Mouse (Mus musculus): Measurements from ENCODE around the gene Ythdf1.

Ythdf1 gene

GRCm38 (mm10) chr2:180910928-180911327 is 9.8 kb downstream of the Ythdf1 start:
- DNase-seq (ENCODE audit: low read depth, low spot score), result no peak

DNA sequence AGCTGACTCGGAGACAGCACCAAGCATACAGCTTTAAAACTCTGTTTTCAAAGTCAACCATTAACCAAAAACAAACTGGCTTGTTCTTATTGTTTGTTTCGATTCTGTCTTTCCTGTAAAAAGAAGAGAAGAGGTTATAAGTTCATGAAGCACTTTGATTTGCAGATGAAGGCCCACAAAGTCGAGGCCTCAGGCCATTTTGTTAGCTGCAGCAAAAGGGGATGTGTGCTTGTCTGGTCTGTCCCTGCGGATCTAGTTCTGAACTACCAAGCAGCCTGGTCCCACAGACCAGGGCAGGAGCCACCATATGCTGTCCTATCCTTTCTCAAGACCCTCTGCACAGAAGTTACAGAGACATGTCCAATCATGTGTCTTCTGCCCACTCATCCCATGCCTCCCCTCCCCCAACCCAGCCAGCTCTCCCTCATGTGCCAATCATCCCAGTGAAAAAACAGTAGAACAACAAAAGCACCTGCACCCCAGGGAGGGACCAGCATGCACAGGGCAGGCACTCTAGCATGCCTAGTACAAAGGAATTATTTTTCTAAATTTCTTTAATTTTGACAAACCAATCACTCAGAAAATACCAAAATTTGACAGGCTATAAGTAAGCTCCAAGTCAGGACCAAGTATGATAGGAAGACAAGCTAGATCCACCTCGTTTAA is 15.1 kb downstream of the Ythdf1 start:
- no peak for DNase-seq (ENCODE audit: low read depth, low spot score)

DNA sequence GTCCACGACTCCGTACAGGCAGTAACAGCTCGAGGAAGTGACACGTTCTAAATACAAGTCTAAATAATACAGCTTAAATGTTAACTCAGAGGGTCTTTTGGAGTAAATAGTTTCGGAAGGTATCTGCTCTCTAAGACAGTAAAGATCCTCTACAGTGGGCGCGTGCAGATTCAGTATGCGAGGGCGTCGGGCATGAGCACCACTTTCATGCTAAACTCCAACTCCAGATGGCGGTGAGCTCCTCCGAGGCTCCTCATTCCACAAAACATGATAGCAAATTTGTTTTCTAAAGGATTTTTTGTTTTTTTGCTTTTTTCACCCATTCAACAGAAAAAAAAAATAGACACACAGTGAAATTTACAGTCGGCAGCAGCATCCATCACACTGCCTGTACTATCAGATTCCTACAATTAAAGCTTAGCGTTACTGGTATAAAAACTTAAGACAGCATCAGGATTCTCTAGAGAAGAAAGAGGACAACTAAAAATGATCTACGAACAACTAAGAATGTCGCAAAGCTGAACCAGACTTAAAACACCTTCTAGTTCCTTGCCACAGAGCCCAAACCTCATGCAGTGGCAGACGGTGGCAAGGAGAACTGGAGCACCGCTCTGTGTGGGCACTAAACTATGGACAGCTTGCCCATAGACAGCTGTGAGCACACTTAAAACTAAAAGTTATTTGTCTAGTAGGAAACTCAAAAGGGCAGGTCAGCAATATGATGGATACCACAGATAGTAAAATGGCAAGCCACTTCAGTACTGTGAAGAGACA is 16.1 kb downstream of the Ythdf1 start:
- DNase-seq (ENCODE audit: low read depth, low spot score), result no peak

- peak; percentile 46 for DNase-seq (ENCODE audit: low read depth, low spot score)
Observed at GRCm38 (mm10) chr2:180902086-180902485, 18.7 kb downstream of the Ythdf1 start.

DNA sequence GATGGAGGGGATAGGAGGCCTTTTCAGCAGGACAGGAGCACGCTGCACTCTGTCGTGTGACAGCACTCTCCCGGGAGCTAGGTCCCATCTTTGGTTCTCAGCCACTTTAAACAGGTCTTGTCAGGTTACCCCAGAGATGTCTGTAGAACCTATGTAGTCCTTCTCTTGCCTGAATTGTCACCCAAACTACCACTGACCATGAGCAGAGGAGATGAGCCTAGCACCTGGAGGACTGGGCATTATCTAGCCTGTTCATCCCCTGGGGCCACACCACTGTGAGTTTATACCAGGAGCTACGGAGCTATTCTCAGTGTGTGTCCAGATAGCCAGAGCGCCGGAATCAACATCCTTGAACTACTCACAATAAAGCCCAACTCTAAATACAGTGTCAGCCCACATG is 22.9 kb downstream of the Ythdf1 start:
- DNase-seq (ENCODE audit: low read depth, low spot score), result no peak

DNA sequence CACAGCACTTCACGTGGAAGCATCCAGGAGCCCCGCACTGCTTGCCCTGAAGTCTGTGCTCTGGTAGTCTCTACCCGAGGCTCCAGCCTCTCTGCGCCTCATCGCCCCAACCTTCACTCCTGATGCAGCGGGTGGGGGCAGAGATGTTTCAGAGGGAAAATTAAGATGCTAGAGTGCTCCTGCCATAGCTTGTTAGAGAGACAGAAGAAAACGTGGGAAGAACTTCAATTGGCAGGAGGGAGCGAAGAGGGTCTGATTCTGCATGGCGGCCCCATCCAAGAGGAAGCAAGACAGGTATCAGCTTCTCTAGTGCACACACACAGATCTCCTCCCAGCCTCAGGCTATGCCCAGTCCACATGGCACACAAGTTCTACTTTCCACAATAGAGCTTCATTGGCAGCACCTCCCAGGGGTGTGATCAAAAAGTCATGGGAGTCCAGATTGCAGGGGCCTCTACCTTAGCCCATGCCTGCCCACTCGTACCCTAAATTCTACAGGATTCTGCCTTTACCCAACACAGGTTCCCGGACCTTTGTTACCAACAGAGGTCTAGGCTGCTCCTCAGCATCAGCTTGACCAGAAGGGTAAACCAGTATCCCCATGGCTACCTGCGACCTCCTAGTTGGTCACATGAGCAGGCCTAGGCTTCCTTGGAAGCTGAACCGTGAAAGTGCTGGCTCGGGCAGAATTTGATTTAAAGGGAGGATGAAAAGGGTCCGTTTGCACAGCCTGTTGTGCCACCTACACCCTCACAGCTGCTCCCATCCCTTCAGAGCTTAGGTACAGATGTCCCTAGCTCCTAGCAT is 23.7 kb downstream of the Ythdf1 start:
- no peak for DNase-seq (ENCODE audit: low read depth, low spot score)

GRCm38 (mm10) chr2:180895837-180896525 is 24.8 kb downstream of the Ythdf1 start:
- DNase-seq (ENCODE audit: low read depth, low spot score), result no peak

DNA sequence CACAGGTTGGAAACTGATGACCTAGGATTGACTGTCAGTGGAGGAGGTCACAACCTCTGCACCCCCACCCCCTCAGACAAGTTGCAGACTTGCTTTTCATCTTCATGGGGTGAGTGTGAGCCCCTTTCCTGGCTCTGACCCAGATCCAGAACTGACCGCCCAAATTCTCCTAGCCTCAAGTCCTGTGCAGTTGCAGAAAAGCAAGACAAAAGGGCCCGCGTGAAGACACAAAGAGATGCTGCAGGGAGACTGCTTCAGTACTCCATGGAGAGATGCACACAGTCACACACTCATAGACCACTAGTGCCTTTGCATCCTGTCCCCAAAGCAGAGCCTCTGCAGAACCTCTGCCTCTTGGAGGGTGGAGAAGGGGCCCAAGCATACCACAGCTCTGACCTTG is 25.4 kb downstream of the Ythdf1 start:
- DNase-seq (ENCODE audit: low read depth, low spot score), result no peak

DNA sequence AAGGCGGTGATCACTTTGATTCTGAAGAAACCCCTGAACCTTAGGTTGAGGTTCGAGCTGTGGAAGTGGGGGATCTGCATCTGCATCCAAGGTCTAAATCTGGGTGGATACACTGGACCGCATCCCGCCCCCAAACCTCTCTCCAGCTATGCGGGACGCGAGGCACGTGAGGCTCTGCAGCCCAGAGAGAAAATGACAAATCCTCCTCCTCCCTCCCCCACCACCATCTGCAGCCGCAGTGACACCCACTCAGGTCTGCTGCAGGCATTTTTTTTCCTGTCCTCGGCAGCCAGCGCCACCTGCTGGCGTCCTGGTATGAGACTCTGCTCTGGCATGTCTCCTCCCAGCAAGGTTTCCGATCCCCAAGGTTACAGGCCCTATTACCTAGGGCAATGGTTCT is 26.0 kb downstream of the Ythdf1 start:
- DNase-seq (ENCODE audit: low read depth, low spot score), result peak; percentile 75

DNA sequence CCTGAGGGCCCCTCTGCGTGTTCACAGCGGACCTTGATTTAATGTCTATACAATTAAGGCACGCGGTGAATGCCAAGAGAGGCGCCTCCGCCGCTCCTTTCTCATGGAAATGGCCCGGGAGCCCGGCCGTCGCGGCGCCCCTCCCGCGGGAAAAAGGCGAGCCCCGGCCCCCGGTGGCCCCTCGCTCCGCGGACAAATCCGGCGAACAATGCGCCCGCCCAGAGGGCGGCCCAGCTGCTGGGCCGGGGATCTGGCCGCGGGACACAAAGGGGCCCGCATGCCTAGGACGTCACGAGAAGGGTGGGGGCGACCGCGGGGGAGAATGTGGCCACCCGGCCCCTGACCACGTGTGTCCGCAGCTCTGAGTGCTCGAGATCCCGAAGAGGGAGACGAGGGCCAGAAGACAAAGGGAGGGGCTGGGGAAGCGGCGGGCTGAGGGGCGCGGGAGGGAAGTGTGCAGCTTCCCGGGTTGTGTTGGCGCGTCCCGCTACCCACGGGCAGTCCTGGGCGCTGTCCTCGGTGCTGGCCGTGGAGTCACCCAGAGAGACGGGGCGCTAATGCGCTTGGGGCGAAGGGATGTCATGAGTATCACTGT is 26.6 kb downstream of the Ythdf1 start:
- peak; percentile 21 for DNase-seq (ENCODE audit: low read depth, low spot score)

GRCm38 (mm10) chr2:180893537-180894028 is 27.2 kb downstream of the Ythdf1 start:
- DNase-seq (ENCODE audit: low read depth, low spot score), result no peak

GRCm38 (mm10) chr2:180892841-180893521 is 27.8 kb downstream of the Ythdf1 start:
- peak; percentile 16 for DNase-seq (ENCODE audit: low read depth, low spot score)

GRCm38 (mm10) chr2:180891835-180892323 is 28.9 kb downstream of the Ythdf1 start:
- DNase-seq (ENCODE audit: low read depth, low spot score), result no peak

- no peak for DNase-seq (ENCODE audit: low read depth, low spot score)
Observed at GRCm38 (mm10) chr2:180891075-180891834, 29.5 kb downstream of the Ythdf1 start.

DNA sequence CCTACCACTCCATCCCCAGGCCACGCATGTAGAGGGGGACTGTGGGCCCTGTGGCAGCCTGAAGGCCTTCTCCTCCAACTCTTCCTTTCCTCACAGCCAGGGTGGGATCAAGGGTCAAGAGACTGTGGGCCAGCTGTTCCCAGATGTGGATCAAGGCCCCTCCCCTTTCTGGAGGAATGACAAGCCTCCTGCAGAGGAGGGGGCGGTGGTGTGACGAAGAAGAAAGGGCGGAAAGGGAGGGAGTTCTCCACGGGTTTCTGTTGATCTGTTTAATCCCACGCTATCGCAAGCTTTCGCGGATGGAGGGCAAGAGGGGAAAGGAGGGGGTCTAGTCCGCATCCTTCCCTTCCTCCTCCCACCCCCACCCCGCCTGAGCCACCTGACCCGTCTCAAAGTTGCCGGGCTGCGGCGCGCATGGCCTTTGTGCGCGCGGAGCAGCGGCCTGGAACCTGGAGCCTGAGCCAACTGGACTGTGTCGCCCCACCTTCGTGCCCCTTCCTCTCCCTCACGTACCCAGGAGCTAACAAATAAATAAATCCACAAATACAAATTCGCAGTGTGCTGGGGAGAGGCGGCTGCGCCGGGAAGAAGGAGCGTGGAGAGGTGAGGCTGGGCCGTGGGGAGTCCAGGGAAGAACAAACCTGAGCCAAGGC is 30.2 kb downstream of the Ythdf1 start:
- DNase-seq (ENCODE audit: low read depth, low spot score), result no peak

DNA sequence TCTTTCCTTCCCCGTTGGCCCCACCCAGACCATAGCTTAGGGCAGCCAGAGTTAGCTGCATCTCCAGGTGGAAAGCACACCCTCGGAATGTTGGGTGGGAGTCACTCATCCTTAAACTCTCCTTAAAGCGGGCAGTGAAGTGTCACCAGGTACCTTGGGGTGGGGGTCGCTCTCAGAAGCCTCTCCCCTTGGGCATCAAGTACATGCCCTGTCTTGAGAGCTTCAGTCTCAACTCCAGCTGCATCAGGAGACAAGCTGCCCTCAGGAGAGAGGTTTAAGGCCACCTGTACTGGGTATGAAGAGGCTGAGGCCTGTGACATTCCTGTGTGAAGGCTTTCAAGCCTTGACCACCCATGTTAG is 30.8 kb downstream of the Ythdf1 start:
- no peak for DNase-seq (ENCODE audit: low read depth, low spot score)

DNA sequence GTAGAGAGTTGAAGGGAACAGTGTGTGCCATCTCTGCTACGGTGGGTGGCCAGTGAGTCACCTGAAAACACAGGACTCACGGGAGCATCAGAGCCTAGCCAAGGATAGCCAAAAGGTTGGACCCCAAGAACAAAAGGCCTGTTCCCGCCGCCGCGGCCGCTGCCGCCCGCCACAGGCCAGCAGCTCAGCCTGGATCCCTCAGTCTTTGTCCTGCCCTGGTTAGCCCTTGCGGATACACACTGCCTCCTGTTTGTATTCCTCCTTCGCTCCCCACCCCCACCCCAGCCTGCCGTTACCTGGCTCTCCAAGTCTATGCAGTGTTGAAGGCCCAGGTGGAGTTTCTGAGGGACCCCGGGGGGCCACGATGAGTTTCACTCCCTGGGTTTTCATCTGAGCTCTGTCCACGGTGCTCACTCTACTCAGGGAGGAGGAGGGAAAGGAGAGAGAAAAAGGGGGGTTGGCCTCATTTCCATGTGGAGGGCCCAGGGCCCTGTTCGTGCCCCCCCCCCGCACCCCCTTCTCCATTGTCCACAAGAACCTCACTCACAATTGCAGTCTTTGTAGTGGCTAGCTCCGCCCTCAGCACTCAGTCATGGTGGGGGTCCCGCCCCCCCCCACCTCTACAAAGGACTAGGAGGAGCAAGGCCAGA is 31.4 kb downstream of the Ythdf1 start:
- no peak for DNase-seq (ENCODE audit: low read depth, low spot score)

DNA sequence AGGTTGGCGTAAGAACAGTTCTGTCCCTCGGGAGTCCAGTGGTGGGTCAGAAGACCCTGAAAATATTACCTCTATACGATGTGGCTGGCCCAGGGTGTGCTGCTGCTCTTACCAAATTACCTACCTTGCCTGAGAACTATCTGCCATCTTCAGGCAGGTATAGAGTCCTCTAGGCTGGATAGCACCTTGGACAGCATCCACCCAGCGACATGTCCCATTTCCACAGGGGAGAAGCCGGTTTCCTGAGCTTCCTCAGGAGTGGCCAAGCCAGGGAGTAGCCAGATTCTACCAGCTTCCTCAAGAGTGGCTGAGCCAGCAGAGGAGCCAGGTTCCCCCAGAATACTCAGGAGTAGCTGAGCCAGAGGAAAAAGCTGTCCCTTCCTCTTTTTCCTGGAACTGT is 35.5 kb downstream of the Ythdf1 start:
- no peak for DNase-seq (ENCODE audit: low read depth, low spot score)

DNA sequence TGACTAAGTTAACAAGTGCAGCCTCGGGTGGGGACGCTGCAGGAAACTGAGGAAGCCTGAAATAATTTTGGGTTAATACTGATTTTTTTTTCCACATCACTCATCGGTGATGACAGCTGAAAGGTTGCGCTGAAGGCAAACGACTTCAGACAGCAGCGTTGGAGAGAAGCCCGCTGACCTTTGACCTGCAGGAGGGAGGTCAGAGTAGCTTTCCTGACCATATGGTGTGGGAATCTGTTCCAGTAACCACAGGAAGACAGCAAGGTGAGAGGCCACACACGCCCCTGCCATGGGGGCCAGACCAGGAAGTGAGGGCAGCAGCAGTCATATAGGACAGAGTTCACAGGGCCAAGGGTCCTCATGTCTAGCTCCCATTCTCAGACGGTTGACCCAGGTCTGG is 39.5 kb downstream of the Ythdf1 start:
- no peak for DNase-seq (ENCODE audit: low read depth, low spot score)

Measured in CD4-positive helper T cell, adult 2 months (primary cell).